Mouse (Mus musculus) MEL (cell line): Measurements from ENCODE around the gene Gm49336. TPM values are rescaled to one million over a fixed set of nuclear protein-coding genes. Genes with fewer than 3 reads are reported as not detected.

Experiments used
- DNase-seq: peaks from one replicate; pipeline ENCODE4 v3.0.0; 2011; ENCODE audit warnings: low read depth, low spot score
- H3K27ac ChIP-seq: 2 replicates; pipeline ENCODE4 v1.5.1; 2012; ENCODE audit warnings: low read depth, mild to moderate bottlenecking, control low read depth, low read length, moderate library complexity; ENCODE audit not compliant: control insufficient read depth
- H3K27me3 ChIP-seq, 2 experiments: fragments of 150-350 bp in 1 of 2; sonication (generic) in 1 of 2; 2 replicates each; pipeline ENCODE4 v1.6.1; 2012; ENCODE audit warnings: low read length in 2 of 2, mild to moderate bottlenecking in 2 of 2, improper control_type of control experiment in 1 of 2, moderate library complexity in 1 of 2; ENCODE audit not compliant: insufficient read depth in 2 of 2, control insufficient read depth in 1 of 2
- H3K36me3 ChIP-seq, 2 experiments: 2 replicates each; pipeline ENCODE4 v1.6.1; 2012 to 2014; ENCODE audit warnings: low read length in 2 of 2, improper control_type of control experiment in 1 of 2, inconsistent platforms in 1 of 2, mild to moderate bottlenecking in 1 of 2; ENCODE audit not compliant: insufficient read depth in 2 of 2, control insufficient read depth in 1 of 2
- H3K4me1 ChIP-seq, 2 experiments: fragments of 150-350 bp in 1 of 2; sonication (generic) in 1 of 2; 2 replicates each; pipeline ENCODE4 v1.6.1; 2012; ENCODE audit warnings: low read length in 2 of 2, improper control_type of control experiment in 1 of 2, mild to moderate bottlenecking in 1 of 2; ENCODE audit not compliant: insufficient read depth in 2 of 2, control insufficient read depth in 1 of 2
- H3K4me3 ChIP-seq, 2 experiments: fragments of 150-350 bp in 1 of 2; sonication (generic) in 1 of 2; 2 replicates each; pipeline ENCODE4 v1.5.1; 2012; ENCODE audit warnings: low read depth in 2 of 2, low read length in 2 of 2, mild to moderate bottlenecking in 2 of 2, moderate library complexity in 2 of 2, control low read depth in 1 of 2, improper control_type of control experiment in 1 of 2; ENCODE audit not compliant: control insufficient read depth in 1 of 2, insufficient read depth in 1 of 2
- H3K79me2 ChIP-seq: 2 replicates; pipeline ENCODE4 v1.6.1; 2012; ENCODE audit warnings: mild to moderate bottlenecking, low read length, moderate library complexity; ENCODE audit not compliant: control insufficient read depth, poor library complexity, insufficient read depth
- H3K9ac ChIP-seq: 2 replicates; pipeline ENCODE4 v1.6.1; 2012; ENCODE audit warnings: low read depth, mild to moderate bottlenecking, control low read depth, low read length, moderate library complexity; ENCODE audit not compliant: control insufficient read depth, poor library complexity, severe bottlenecking
- H3K9me3 ChIP-seq: fragments of 150-350 bp; sonication (generic); replicated peaks from 2 replicates; pipeline ENCODE4 v1.6.1; 2012; ENCODE audit warnings: mild to moderate bottlenecking, low read length, improper control_type of control experiment, moderate library complexity; ENCODE audit not compliant: insufficient read depth
- BHLHE40 ChIP-seq: IDR thresholded peaks from 2 replicates; pipeline ENCODE4 v1.6.1; 2012; ENCODE audit warnings: low read depth, mild to moderate bottlenecking, inconsistent platforms, low read length, improper control_type of control experiment, borderline replicate concordance
- CHD1 ChIP-seq: IDR thresholded peaks from 2 replicates; pipeline ENCODE4 v1.6.1; 2012; ENCODE audit warnings: low read depth, mild to moderate bottlenecking, inconsistent platforms, low read length, improper control_type of control experiment
- CHD2 ChIP-seq: IDR thresholded peaks from 2 replicates; pipeline ENCODE4 v1.6.1; 2011; ENCODE audit warnings: low read length, improper control_type of control experiment
- E2F4 ChIP-seq: IDR thresholded peaks from 2 replicates; pipeline ENCODE4 v1.6.1; 2011; ENCODE audit warnings: low read depth, low read length, improper control_type of control experiment, borderline replicate concordance
- EP300 ChIP-seq, 2 experiments: IDR thresholded peaks; 2 replicates each; pipeline ENCODE4 v1.6.1; 2011; ENCODE audit warnings: improper control_type of control experiment in 2 of 2, low read length in 2 of 2, low read depth in 1 of 2, mild to moderate bottlenecking in 1 of 2
- ETS1 ChIP-seq: IDR thresholded peaks from 2 replicates; pipeline ENCODE4 v1.6.1; 2012; ENCODE audit warnings: low read depth, mild to moderate bottlenecking, inconsistent platforms, low read length, improper control_type of control experiment, moderate library complexity
- JUND ChIP-seq: IDR thresholded peaks from 2 replicates; pipeline ENCODE4 v1.6.1; 2011; ENCODE audit warnings: low read depth, mild to moderate bottlenecking, improper control_type of control experiment, low read length
- KAT2A ChIP-seq: conservative IDR thresholded peaks from 2 replicates; pipeline ENCODE4 v1.6.1; 2012; ENCODE audit warnings: low read depth, low read length, improper control_type of control experiment, inconsistent platforms
- MAZ ChIP-seq: IDR thresholded peaks from 2 replicates; pipeline ENCODE4 v1.6.1; 2012; ENCODE audit warnings: low read depth, mild to moderate bottlenecking, inconsistent platforms, low read length, improper control_type of control experiment
- MYC ChIP-seq: IDR thresholded peaks from 2 replicates; pipeline ENCODE4 v1.6.1; 2011; ENCODE audit warnings: low read depth, mild to moderate bottlenecking, low read length, improper control_type of control experiment, moderate library complexity
- NRF1 ChIP-seq: IDR thresholded peaks from 2 replicates; pipeline ENCODE4 v1.6.1; 2014; ENCODE audit warnings: low read depth, mild to moderate bottlenecking, inconsistent platforms, low read length, improper control_type of control experiment, moderate library complexity; ENCODE audit not compliant: poor library complexity, insufficient read depth, severe bottlenecking
- POLR2A ChIP-seq, 2 experiments: IDR thresholded peaks; 2 replicates each; pipeline ENCODE4 v1.6.1; 2011 to 2012; ENCODE audit warnings: low read length in 2 of 2, mild to moderate bottlenecking in 2 of 2, control low read depth in 1 of 2, improper control_type of control experiment in 1 of 2, low read depth in 1 of 2, moderate library complexity in 1 of 2; ENCODE audit not compliant: control insufficient read depth in 1 of 2, insufficient read depth in 1 of 2, poor library complexity in 1 of 2
- POLR2AphosphoS5 ChIP-seq: IDR thresholded peaks from 2 replicates; pipeline ENCODE4 v1.6.1; 2012; ENCODE audit warnings: low read depth, borderline replicate concordance, mild to moderate bottlenecking, inconsistent platforms, low read length, moderate library complexity, mixed read lengths
- RCOR1 ChIP-seq: IDR thresholded peaks from 2 replicates; pipeline ENCODE4 v1.6.1; 2012; ENCODE audit warnings: low read depth, mild to moderate bottlenecking, inconsistent platforms, low read length, improper control_type of control experiment
- TAL1 ChIP-seq: IDR thresholded peaks from 2 replicates; pipeline ENCODE4 v1.6.1; 2012; ENCODE audit warnings: mild to moderate bottlenecking, inconsistent platforms, low read length, moderate library complexity, mixed read lengths
- TBP ChIP-seq: IDR thresholded peaks from 2 replicates; pipeline ENCODE4 v1.8.0; 2011; ENCODE audit warnings: low read depth, low read length, improper control_type of control experiment
- UBTF ChIP-seq: IDR thresholded peaks from 2 replicates; pipeline ENCODE4 v1.6.1; 2012; ENCODE audit warnings: low read depth, mild to moderate bottlenecking, inconsistent platforms, low read length, improper control_type of control experiment, moderate library complexity, borderline replicate concordance; ENCODE audit not compliant: insufficient read depth
- USF1 ChIP-seq: IDR thresholded peaks from 2 replicates; pipeline ENCODE4 v1.6.1; 2014; ENCODE audit warnings: low read depth, mild to moderate bottlenecking, inconsistent platforms, low read length, improper control_type of control experiment, moderate library complexity
- ZMIZ1 ChIP-seq: IDR thresholded peaks from 2 replicates; pipeline ENCODE4 v1.6.1; 2012; ENCODE audit warnings: low read depth, mild to moderate bottlenecking, inconsistent platforms, low read length, improper control_type of control experiment, moderate library complexity
- polyA plus RNA-seq, 2 experiments: library from polyadenylated mRNA; stranded (reverse) in 1 of 2; unstranded in 1 of 2; fragments of >175 nt in 1 of 2; fragments of >200 nt in 1 of 2; gene quantifications; 2 replicates each; pipeline versions ENCODE4 v1.2.1 to v1.2.4; 2012; ENCODE audit warnings: low replicate concordance in 2 of 2, low read depth in 1 of 2; ENCODE audit not compliant: insufficient read length in 2 of 2, insufficient read depth in 1 of 2, missing spikeins in 1 of 2
- total RNA-seq: library from RNA; depleted of rRNA; stranded (reverse); fragments of 300-350 nt; gene quantifications from 2 replicates; pipeline ENCODE4 v1.2.3, GENCODE M21; 2012

Gm49336 gene
- total and polyA plus RNA-seq, 3 experiments, result 37.1 to 87.9 (median 59.9) TPM

DNA sequence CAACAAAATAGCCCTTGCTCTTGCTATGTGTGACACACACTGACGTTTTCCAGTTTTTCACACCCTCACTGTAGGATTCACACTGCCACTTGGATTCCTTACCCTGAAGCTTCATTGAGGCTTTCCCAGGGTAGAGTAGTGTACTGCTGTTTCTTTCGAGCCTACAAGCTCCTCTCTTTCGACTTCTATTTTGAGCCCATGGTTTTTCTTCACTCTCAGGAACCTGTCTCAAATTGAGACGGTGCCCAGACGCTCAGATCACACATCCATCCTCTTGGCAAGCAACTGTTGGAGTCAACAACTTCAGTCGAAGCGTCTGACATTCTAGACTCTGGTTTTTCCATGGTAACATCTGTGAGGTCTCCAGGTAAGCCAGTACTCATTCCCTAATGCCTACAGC, 54.4 kb downstream of the Gm49336 start, which contains the start of gene Atp8a2:
Gene Atp8a2, minus strand, starts transcription at position 296 of the 400 bp plus-strand sequence.
- TF ChIP-seq POLR2A (IDR thresholded peaks at IDR 0.05; ENCODE audit: control insufficient read depth in 1 of 2, insufficient read depth in 1 of 2, low read depth in 1 of 2, low read length in 2 of 2, poor library complexity in 1 of 2) (no peak), RCOR1 (no peak), EP300 (IDR thresholded peaks at IDR 0.05; ENCODE audit: low read depth in 1 of 2, low read length in 2 of 2) (no peak), JUND (no peak), TAL1 (no peak), POLR2AphosphoS5 (no peak), MYC (no peak), BHLHE40 (no peak), MAZ (no peak), USF1 (no peak), NRF1 (no peak), ETS1 (no peak), UBTF (no peak), CHD2 (no peak), ZMIZ1 (no peak), E2F4 (no peak)
- Histone ChIP-seq H3K4me3 (no peak within 1 kb of the TSS), H3K27ac (no peak within 1 kb of the TSS), H3K79me2 (no peaks in the 10 kb centered on the region), H3K27me3 (no peaks in the 10 kb centered on the region), H3K9ac (no peak within 1 kb of the TSS), H3K36me3 (peaks cover 0 to 15% of the 10 kb centered on the region in 2 experiments; a peak in 2 of 4 replicates), H3K4me1 (peaks cover 9 to 18% of the 10 kb centered on the region in 2 experiments), H3K9me3 (no peaks in the 10 kb centered on the region)
- DNase-seq, result no peak

DNA sequence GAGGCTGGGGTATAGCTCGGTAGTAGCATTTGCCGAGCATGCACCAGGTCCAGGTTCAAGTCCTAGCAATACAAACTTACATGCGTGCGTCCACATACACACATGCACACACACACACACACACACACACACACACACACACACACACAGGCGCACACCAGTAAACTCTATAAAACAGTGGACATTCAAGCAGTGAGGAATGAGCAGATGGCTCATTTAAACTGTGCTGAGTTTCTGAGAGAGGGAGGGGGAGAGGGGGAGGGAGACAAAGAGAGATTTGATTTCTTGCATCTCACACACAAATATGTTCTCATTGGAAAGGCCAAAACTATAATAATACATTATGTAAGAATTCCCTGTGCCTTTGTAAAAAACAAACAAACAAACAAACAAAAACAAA, 55.3 kb downstream of the Gm49336 start:
- peaks cover 0 to 15% of the 10 kb centered on the region in 2 experiments; a peak in 2 of 4 replicates for H3K36me3 ChIP-seq
- no peak overlapping the region for H3K9ac ChIP-seq
- no peaks in the 10 kb centered on the region for H3K27me3 ChIP-seq
- H3K79me2 ChIP-seq, result no peaks in the 10 kb centered on the region
- H3K4me1 ChIP-seq, result peaks cover 9 to 18% of the 10 kb centered on the region in 2 experiments
- no peak overlapping the region for H3K27ac ChIP-seq
- TF ChIP-seq TAL1 (no peak), CHD1 (no peak), MAZ (no peak), UBTF (no peak), MYC (no peak), USF1 (no peak), TBP (no peak), KAT2A (no peak)
- TF ChIP-seq, all 39 proteins: peak for 0
- Histone ChIP-seq H3K9me3 (no peaks in the 10 kb centered on the region), H3K4me3 (no peak overlapping the region)
- DNase-seq, result no peak
